Mouse (Mus musculus) MEL (cell line): ENCODE measurements around the gene E2f2.

ENCODE experiments used
- BHLHE40 ChIP-seq: IDR thresholded peaks from 2 replicates; pipeline ENCODE4 v1.6.1; 2012; ENCODE audit warnings: low read depth, mild to moderate bottlenecking, inconsistent platforms, low read length, improper control_type of control experiment, borderline replicate concordance
- CTCF ChIP-seq, 3 experiments: IDR thresholded peaks in 2 of 3; conservative IDR thresholded peaks in 1 of 3; 2 replicates each; pipeline ENCODE4 v1.5.1; 2011 to 2012; ENCODE audit warnings: low read length in 3 of 3, low read depth in 2 of 3, mild to moderate bottlenecking in 2 of 3, improper control_type of control experiment in 1 of 3, inconsistent platforms in 1 of 3, mixed read lengths in 1 of 3, moderate library complexity in 1 of 3; ENCODE audit not compliant: control insufficient read depth in 1 of 3, insufficient read depth in 1 of 3, poor library complexity in 1 of 3, severe bottlenecking in 1 of 3
- E2F4 ChIP-seq: IDR thresholded peaks from 2 replicates; pipeline ENCODE4 v1.6.1; 2011; ENCODE audit warnings: low read depth, low read length, improper control_type of control experiment, borderline replicate concordance
- ELF1 ChIP-seq: IDR thresholded peaks from 2 replicates; pipeline ENCODE4 v1.6.1; 2014; ENCODE audit warnings: low read depth, mild to moderate bottlenecking, inconsistent platforms, low read length, improper control_type of control experiment, moderate library complexity
- MEF2A ChIP-seq: IDR thresholded peaks from 2 replicates; pipeline ENCODE4 v1.6.1; 2014; ENCODE audit warnings: low read depth, mild to moderate bottlenecking, inconsistent platforms, low read length, improper control_type of control experiment; ENCODE audit not compliant: poor library complexity, insufficient replicate concordance, severe bottlenecking; ENCODE audit errors: extremely low read depth
- NRF1 ChIP-seq: IDR thresholded peaks from 2 replicates; pipeline ENCODE4 v1.6.1; 2014; ENCODE audit warnings: low read depth, mild to moderate bottlenecking, inconsistent platforms, low read length, improper control_type of control experiment, moderate library complexity; ENCODE audit not compliant: poor library complexity, insufficient read depth, severe bottlenecking
- POLR2A ChIP-seq, 2 experiments: IDR thresholded peaks; 2 replicates each; pipeline ENCODE4 v1.6.1; 2011 to 2012; ENCODE audit warnings: low read length in 2 of 2, mild to moderate bottlenecking in 2 of 2, control low read depth in 1 of 2, improper control_type of control experiment in 1 of 2, low read depth in 1 of 2, moderate library complexity in 1 of 2; ENCODE audit not compliant: control insufficient read depth in 1 of 2, insufficient read depth in 1 of 2, poor library complexity in 1 of 2
- TBP ChIP-seq: IDR thresholded peaks from 2 replicates; pipeline ENCODE4 v1.8.0; 2011; ENCODE audit warnings: low read depth, low read length, improper control_type of control experiment
- ZKSCAN1 ChIP-seq: IDR thresholded peaks from 2 replicates; pipeline ENCODE4 v1.6.1; 2012; ENCODE audit warnings: low read depth, mild to moderate bottlenecking, inconsistent platforms, low read length, improper control_type of control experiment, moderate library complexity

GRCm38 (mm10) chr4:136218595-136219214, 46.5 kb downstream of the E2f2 start:
- TF ChIP-seq E2F4: no peak
- TF ChIP-seq ZKSCAN1: no peak
- no peak for TF ChIP-seq TBP
- no peak for TF ChIP-seq BHLHE40
- no peak for TF ChIP-seq NRF1
- TF ChIP-seq ELF1: no peak
- TF ChIP-seq POLR2A (IDR thresholded peaks at IDR 0.05; ENCODE audit: control insufficient read depth in 1 of 2, insufficient read depth in 1 of 2, low read depth in 1 of 2, low read length in 2 of 2, poor library complexity in 1 of 2): no peak
- no peak for TF ChIP-seq MEF2A
- no peak for TF ChIP-seq CTCF (IDR thresholded peaks at IDR 0.05 in 2 of 3, conservative IDR thresholded peaks at IDR 0.05 in 1 of 3; ENCODE audit: control insufficient read depth in 1 of 3, insufficient read depth in 1 of 3, low read depth in 2 of 3, low read length in 3 of 3, poor library complexity in 1 of 3, severe bottlenecking in 1 of 3)
